ENCODE assay signal across 8 mouse cellular contexts in the genomic region with DNA sequence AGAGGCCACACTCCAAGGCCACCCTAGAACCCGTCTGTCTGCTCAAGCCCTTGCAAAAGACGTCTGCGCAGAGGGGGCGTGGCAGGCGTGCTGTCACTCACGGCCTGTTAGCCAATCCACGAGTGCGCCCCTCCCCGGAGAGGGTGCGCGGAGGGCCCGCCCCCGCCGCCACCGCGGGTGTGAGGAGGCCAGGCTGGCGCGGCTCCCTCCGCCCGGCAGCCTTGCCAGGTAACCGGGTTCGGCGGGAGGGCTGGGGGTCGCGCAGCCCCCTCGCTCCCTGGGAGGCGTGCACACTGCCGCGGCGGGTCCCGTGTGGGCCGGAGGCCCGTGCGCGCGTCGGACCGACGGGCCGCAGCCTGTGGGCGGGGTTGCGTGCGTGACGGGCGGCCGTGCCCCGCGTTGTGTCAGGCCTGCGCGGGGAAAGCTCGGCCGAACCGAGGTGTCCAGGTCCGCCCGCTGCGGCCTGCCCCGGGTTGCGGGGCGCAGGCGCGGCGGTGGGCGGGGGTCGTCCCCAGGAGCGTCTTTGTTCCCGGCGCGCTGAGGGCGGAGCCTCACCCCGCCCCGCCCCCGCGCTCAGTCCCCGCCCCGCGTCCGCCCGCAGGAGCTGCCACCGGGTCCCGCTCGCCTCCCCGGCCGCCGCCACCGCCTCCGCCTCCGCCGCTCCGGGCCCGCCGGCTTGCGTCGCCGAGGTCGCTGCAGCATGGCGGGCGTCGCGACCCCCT. TPM values are rescaled to one million over a fixed set of nuclear protein-coding genes. Genes with fewer than 3 reads are reported as not detected.
DNase-seq lines count a peak whose midpoint lies in the region; ATAC-seq and TF ChIP-seq lines count a peak whose summit lies in the region.

A gene (plus strand): TSS at position 184 of the 722 bp plus-strand sequence.

- H3K9ac ChIP-seq in CH12.LX (ENCODE audit: insufficient read depth, low read depth), result peak within 1 kb of the TSS; percentile 61
- peak within 1 kb of the TSS; percentile 100 for H3K9ac ChIP-seq in forebrain, embryonic 12.5 days
- H3K9ac ChIP-seq in heart, postnatal 0 days (replicated peaks; ENCODE audit: low read depth, low read length), result peak within 1 kb of the TSS; percentile 88
- peak within 1 kb of the TSS; percentile 79 for H3K9ac ChIP-seq in liver, postnatal 0 days (replicated peaks)
- peak within 1 kb of the TSS; percentile 100 for H3K9ac ChIP-seq in neural tube, embryonic 14.5 days (replicated peaks; ENCODE audit: low read depth, low read length)

- peak within 1 kb of the TSS; percentile 68 for H3K4me2 ChIP-seq in CH12.LX (ENCODE audit: insufficient read depth, low read depth, poor library complexity, severe bottlenecking)
- H3K4me2 ChIP-seq in forebrain, embryonic 12.5 days, result peak within 1 kb of the TSS; percentile 81
- peak within 1 kb of the TSS; percentile 91 for H3K4me2 ChIP-seq in heart, postnatal 0 days (ENCODE audit: low read depth, low read length)
- peak within 1 kb of the TSS; percentile 96 for H3K4me2 ChIP-seq in liver, postnatal 0 days (ENCODE audit: low read depth, low read length)
- H3K4me2 ChIP-seq in neural tube, embryonic 14.5 days (ENCODE audit: low read depth, low read length), result peak within 1 kb of the TSS; percentile 82

- peak within 1 kb of the TSS; percentile 40 for H3K27ac ChIP-seq in CH12.LX (ENCODE audit: insufficient read depth, low read depth)
- peak within 1 kb of the TSS; percentile 98 for H3K27ac ChIP-seq in forebrain, embryonic 12.5 days
- H3K27ac ChIP-seq in heart, postnatal 0 days (ENCODE audit: low read depth), result peak within 1 kb of the TSS; percentile 91
- peak within 1 kb of the TSS; percentile 83 for H3K27ac ChIP-seq in liver, postnatal 0 days (ENCODE audit: low read depth)
- peak within 1 kb of the TSS; percentile 99 for H3K27ac ChIP-seq in neural tube, embryonic 14.5 days (ENCODE audit: low read depth, low read length)

- DNase-seq in CH12.LX (ENCODE audit: extremely low read depth), result peak; percentile 91
- DNase-seq in c-Kit-positive CD71-positive TER-119-negative erythroid progenitor cells, embryonic 14.5 days (ENCODE audit: low read depth), result peak; percentile 86
- peak; percentile 83 for DNase-seq in heart, postnatal 0 days (ENCODE audit: low spot score)
- peak; percentile 64 for DNase-seq in large intestine, adult 2 months (ENCODE audit: low read depth, low spot score)
- peak; percentile 95 for DNase-seq in liver, postnatal 0 days
- peak; percentile 97 for DNase-seq in testis, postnatal 10 days (ENCODE audit: low spot score)

- TF ChIP-seq CTCF in CH12.LX (conservative IDR thresholded peaks at IDR 0.05 in 1 of 2, IDR thresholded peaks at IDR 0.05 in 1 of 2; ENCODE audit: low read depth in 2 of 2, low read length in 2 of 2), result no peak
- TF ChIP-seq CTCF in heart, postnatal 0 days (IDR thresholded peaks at IDR 0.05; ENCODE audit: low read depth), result no peak
- TF ChIP-seq CTCF in liver, postnatal 0 days (IDR thresholded peaks at IDR 0.05; ENCODE audit: low read depth), result no peak

- no peaks in the 10 kb centered on the region; the same call in 1 of the 2 replicates for H3K79me2 ChIP-seq in CH12.LX (replicated peaks; ENCODE audit: control insufficient read depth, extremely low read depth, insufficient read depth, poor library complexity, severe bottlenecking)

- H3K4me3 ChIP-seq in CH12.LX (replicated peaks in 1 of 3; ENCODE audit: low read depth in 2 of 3, low read length in 2 of 3, poor library complexity in 1 of 3), result peak within 1 kb of the TSS; percentile 61 to 99 (median 82)
- peak within 1 kb of the TSS; percentile 93 for H3K4me3 ChIP-seq in forebrain, embryonic 12.5 days (replicated peaks)
- H3K4me3 ChIP-seq in heart, postnatal 0 days (ENCODE audit: low read depth, low read length), result peak within 1 kb of the TSS; percentile 81
- H3K4me3 ChIP-seq in liver, postnatal 0 days (ENCODE audit: low read depth, low read length), result peak within 1 kb of the TSS; percentile 86
- H3K4me3 ChIP-seq in neural tube, embryonic 14.5 days (ENCODE audit: low read depth, low read length), result peak within 1 kb of the TSS; percentile 85

- H3K27me3 ChIP-seq in CH12.LX (replicated peaks), result peaks cover 2% of the 10 kb centered on the region
- H3K27me3 ChIP-seq in forebrain, embryonic 12.5 days, result peaks cover 8% of the 10 kb centered on the region; the same call in 1 of the 2 replicates
- no peaks in the 10 kb centered on the region for H3K27me3 ChIP-seq in heart, postnatal 0 days (ENCODE audit: control insufficient read depth, insufficient read depth, low read length)
- peaks cover 11% of the 10 kb centered on the region; the same call in 1 of the 2 replicates for H3K27me3 ChIP-seq in liver, postnatal 0 days (ENCODE audit: insufficient read depth, low read length)
- no peaks in the 10 kb centered on the region for H3K27me3 ChIP-seq in neural tube, embryonic 14.5 days (ENCODE audit: control insufficient read depth, insufficient read depth, low read length)

- ATAC-seq in forebrain, embryonic 12.5 days (ENCODE audit: low FRiP score), result peak; percentile 95
- peak; percentile 91 for ATAC-seq in heart, postnatal 0 days (ENCODE audit: insufficient read depth, low read depth)
- peak; percentile 93 for ATAC-seq in liver, postnatal 0 days
- ATAC-seq in neural tube, embryonic 14.5 days (ENCODE audit: low read depth), result peak; percentile 94

- WGBS in forebrain, embryonic 12.5 days, result under 1% methylated on average over 70 of the region's 99 CpGs
- under 1% methylated on average over 84 of the region's 99 CpGs for WGBS in heart, postnatal 0 days
- under 1% methylated on average over 98 of the region's 99 CpGs for WGBS in large intestine, adult 2 months
- WGBS in liver, postnatal 0 days (ENCODE audit: insufficient replicate concordance), result 6% methylated on average over 67 of the region's 99 CpGs
- WGBS in neural tube, embryonic 14.5 days, result under 1% methylated on average over 52 of the region's 99 CpGs

- dilution Hi-C loops in CH12.LX (cut with MboI; ENCODE audit: extremely low pct_ligation_motif_present, extremely low pct_unique_long_range_greater_than_20kb, low sequenced_read_pairs), result no loop called here

- no peaks in the 10 kb centered on the region for H3K9me3 ChIP-seq in CH12.LX (replicated peaks; ENCODE audit: low read length)
- no peaks in the 10 kb centered on the region for H3K9me3 ChIP-seq in forebrain, embryonic 12.5 days
- no peaks in the 10 kb centered on the region for H3K9me3 ChIP-seq in heart, postnatal 0 days (replicated peaks; ENCODE audit: control insufficient read depth, low read length)
- no peaks in the 10 kb centered on the region for H3K9me3 ChIP-seq in liver, postnatal 0 days (ENCODE audit: low read length)
- H3K9me3 ChIP-seq in neural tube, embryonic 14.5 days (ENCODE audit: control insufficient read depth, low read length), result no peaks in the 10 kb centered on the region

- TF ChIP-seq EP300 in CH12.LX (IDR thresholded peaks at IDR 0.05; ENCODE audit: low read length), result no peak
- TF ChIP-seq EP300 in heart, postnatal 0 days (IDR thresholded peaks at IDR 0.05; ENCODE audit: low read depth), result no peak
- no peak for TF ChIP-seq EP300 in liver, postnatal 0 days (IDR thresholded peaks at IDR 0.05; ENCODE audit: low read depth)

- peaks cover 7 to 68% of the 10 kb centered on the region in 2 experiments for H3K4me1 ChIP-seq in CH12.LX (ENCODE audit: control insufficient read depth in 1 of 2, insufficient read depth in 2 of 2)
- H3K4me1 ChIP-seq in forebrain, embryonic 12.5 days, result peaks cover 62% of the 10 kb centered on the region
- peaks cover 44% of the 10 kb centered on the region for H3K4me1 ChIP-seq in heart, postnatal 0 days (ENCODE audit: control insufficient read depth, insufficient read depth)
- peaks cover 45% of the 10 kb centered on the region for H3K4me1 ChIP-seq in liver, postnatal 0 days (ENCODE audit: insufficient read depth)
- peaks cover 29% of the 10 kb centered on the region for H3K4me1 ChIP-seq in neural tube, embryonic 14.5 days (ENCODE audit: control insufficient read depth, insufficient read depth, low read length)

- TF ChIP-seq POLR2A in CH12.LX (IDR thresholded peaks at IDR 0.05; ENCODE audit: low read depth, low read length), result peak; percentile 25; the same call in 1 of the 2 replicates

- no peak for TF ChIP-seq RAD21 in CH12.LX (IDR thresholded peaks at IDR 0.05; ENCODE audit: low read depth, low read length)

- H3K36me3 ChIP-seq in CH12.LX (replicated peaks in 1 of 2; ENCODE audit: control insufficient read depth in 1 of 2, insufficient read depth in 1 of 2, low read length in 1 of 2), result peaks cover 0 to 27% of the 10 kb centered on the region in 2 experiments
- peaks cover 27% of the 10 kb centered on the region for H3K36me3 ChIP-seq in forebrain, embryonic 12.5 days (replicated peaks)
- H3K36me3 ChIP-seq in heart, postnatal 0 days (replicated peaks; ENCODE audit: control insufficient read depth, insufficient read depth, low read length), result peaks cover 9% of the 10 kb centered on the region; the same call in 1 of the 2 replicates
- H3K36me3 ChIP-seq in liver, postnatal 0 days (replicated peaks; ENCODE audit: insufficient read depth, low read length), result no peaks in the 10 kb centered on the region
- no peaks in the 10 kb centered on the region; the same call in 1 of the 2 replicates for H3K36me3 ChIP-seq in neural tube, embryonic 14.5 days (ENCODE audit: control insufficient read depth, insufficient read depth, low read length)

- in situ Hi-C loops in CH12.LX (cut with MboI; ENCODE audit: low pct_ligation_motif_present, low pct_unique_long_range_greater_than_20kb, low sequenced_read_pairs), result no loop called here

TF ChIP-seq in CH12.LX, 34 proteins besides CTCF, POLR2A, EP300 and RAD21 (continues in another document):
- TF ChIP-seq ELF1 (IDR thresholded peaks at IDR 0.05; ENCODE audit: low read depth, low read length) (peak; percentile 18; the same call in 1 of the 2 replicates), CHD1 (IDR thresholded peaks at IDR 0.05; ENCODE audit: low read depth, low read length) (no peak), CHD2 (IDR thresholded peaks at IDR 0.05; ENCODE audit: low read length) (no peak), MEF2A (IDR thresholded peaks at IDR 0.05; ENCODE audit: borderline replicate concordance, low read depth, low read length) (no peak), NRF1 (IDR thresholded peaks at IDR 0.05; ENCODE audit: low read depth, low read length) (peak; percentile 73), USF2 (conservative IDR thresholded peaks at IDR 0.05; ENCODE audit: low read depth, low read length) (no peak), PAX5 (IDR thresholded peaks at IDR 0.05; ENCODE audit: low read length) (no peak)

RNA-seq across cellular contexts. Expression of the gene that starts here (rescaled TPM):
- total RNA-seq in CH12.LX (2012; rRNA removed), result 16.9 and 28.1 TPM in 2 replicates
- total RNA-seq in CH12.LX (2014; rRNA removed), result 15.5 and 16.1 TPM in 2 replicates
- polyA plus RNA-seq in CH12.LX (2012; ENCODE audit: insufficient read length, low read depth), result 16.6 and 17.6 TPM in 2 replicates
- polyA plus RNA-seq in forebrain, embryonic 12.5 days (2016; fragmentation: Nextera tagmentation; extraction: Ambion mirVana), result 91.1 and 100 TPM in 2 replicates
- total RNA-seq in heart, postnatal 0 days (2014; rRNA removed; ENCODE audit: low replicate concordance), result 43.9 and 53.4 TPM in 2 replicates
- polyA plus RNA-seq in heart, postnatal 0 days (2015; fragmentation: Nextera tagmentation; extraction: Ambion mirVana), result 18.3 and 21.6 TPM in 2 replicates
- polyA plus RNA-seq in large intestine, adult 2 months (2012; rRNA removed), result 9.1 and 17.8 TPM in 2 replicates
- 5.0 and 6.6 TPM in 2 replicates for polyA plus RNA-seq in liver, postnatal 0 days (2015; fragmentation: Nextera tagmentation; extraction: Ambion mirVana)
- polyA plus RNA-seq in neural tube, embryonic 14.5 days (2014; fragmentation: Nextera tagmentation; extraction: Ambion mirVana), result 50.6 and 74.0 TPM in 2 replicates

Comparison
In these comparisons a context has a peak if more than half of its experiments do, and no peak if none do; other contexts are left out.
1. Peak in every context shown above with its lines: DNase-seq, ATAC-seq, H3K4me3 ChIP-seq and H3K27ac ChIP-seq.
2. H3K27ac ChIP-seq: peak in every context shown above with its lines; median percentile 99 in neural tube, embryonic 14.5 days; 98 in forebrain, embryonic 12.5 days; 91 in heart, postnatal 0 days; 83 in liver, postnatal 0 days; 40 in CH12.LX.